Mouse (Mus musculus) cerebellum, postnatal 36 days (tissue): ENCODE measurements around the gene Catsperz.
"Not testable (repeated sequence)": the region's sequence is repeated elsewhere in the genome, so short reads cannot be mapped to it uniquely, and the experiment has no call there.

ENCODE experiments used
- DNase-seq, 2 experiments: peaks; one replicate each; pipeline ENCODE4 v3.0.0; 2021 to 2022; ENCODE audit warnings: mixed read lengths in 2 of 2

Gene Catsperz

GRCm38 (mm10) chr19:6922901-6923735 lies 2.1 kb downstream of the Catsperz start:
- DNase-seq: no peak

GRCm38 (mm10) chr19:6921647-6922567 lies 3.3 kb downstream of the Catsperz start, which contains the start of gene Esrra:
Esrra (minus strand) TSS chr19:6921813.
- DNase-seq: peak; percentile 99 to 100

- DNase-seq: peak in 1 of 2 experiments; percentile 56
Observed at GRCm38 (mm10) chr19:6920741-6921636, 4.2 kb downstream of the Catsperz start.

GRCm38 (mm10) chr19:6919876-6920740 lies 5.1 kb downstream of the Catsperz start:
- peak in 1 of 2 experiments; percentile 44 for DNase-seq

GRCm38 (mm10) chr19:6919431-6919830 lies 5.7 kb downstream of the Catsperz start:
- no peak for DNase-seq

- no peak for DNase-seq
Observed at GRCm38 (mm10) chr19:6918321-6918720, 6.9 kb downstream of the Catsperz start.

- DNase-seq: no peak
Observed at GRCm38 (mm10) chr19:6916496-6916895, 8.7 kb downstream of the Catsperz start.

GRCm38 (mm10) chr19:6915276-6915675 lies 9.9 kb downstream of the Catsperz start:
- no peak for DNase-seq

- no peak for DNase-seq
Observed at GRCm38 (mm10) chr19:6914540-6914939, 10.6 kb downstream of the Catsperz start.

GRCm38 (mm10) chr19:6913991-6914390 lies 11.2 kb downstream of the Catsperz start:
- DNase-seq: no peak

GRCm38 (mm10) chr19:6913036-6913435 lies 12.1 kb downstream of the Catsperz start:
- no peak for DNase-seq

GRCm38 (mm10) chr19:6912205-6912970 lies 12.8 kb downstream of the Catsperz start:
- no peak for DNase-seq

GRCm38 (mm10) chr19:6911101-6912074 lies 13.8 kb downstream of the Catsperz start:
- DNase-seq: no peak

- not testable (repeated sequence) for DNase-seq
Observed at GRCm38 (mm10) chr19:6910306-6910705, 14.9 kb downstream of the Catsperz start.

GRCm38 (mm10) chr19:6909507-6910289 lies 15.5 kb downstream of the Catsperz start, which contains the start of the genes Trmt112 and Prdx5:
Trmt112 (plus strand) TSS chr19:6909698.
Prdx5 (minus strand) TSS chr19:6910106.
- DNase-seq: peak; percentile 85 to 90

GRCm38 (mm10) chr19:6909021-6909420 lies 16.2 kb downstream of the Catsperz start:
- DNase-seq: no peak

GRCm38 (mm10) chr19:6907811-6908540 lies 17.2 kb downstream of the Catsperz start:
- no peak for DNase-seq

- DNase-seq: no peak
Observed at GRCm38 (mm10) chr19:6907094-6907493, 18.1 kb downstream of the Catsperz start.
